Mouse (Mus musculus) spleen, postnatal 36 days (tissue): Measurements from ENCODE around the gene Glud1.
"Not testable (repeated sequence)": the region's sequence is repeated elsewhere in the genome, so short reads cannot be mapped to it uniquely, and the experiment has no call there.

ENCODE experiments used
- DNase-seq, 2 experiments: peaks; one replicate each; pipeline ENCODE4 v3.0.0; 2022; ENCODE audit warnings: low spot score in 2 of 2, mixed read lengths in 1 of 2

Gene Glud1

DNA sequence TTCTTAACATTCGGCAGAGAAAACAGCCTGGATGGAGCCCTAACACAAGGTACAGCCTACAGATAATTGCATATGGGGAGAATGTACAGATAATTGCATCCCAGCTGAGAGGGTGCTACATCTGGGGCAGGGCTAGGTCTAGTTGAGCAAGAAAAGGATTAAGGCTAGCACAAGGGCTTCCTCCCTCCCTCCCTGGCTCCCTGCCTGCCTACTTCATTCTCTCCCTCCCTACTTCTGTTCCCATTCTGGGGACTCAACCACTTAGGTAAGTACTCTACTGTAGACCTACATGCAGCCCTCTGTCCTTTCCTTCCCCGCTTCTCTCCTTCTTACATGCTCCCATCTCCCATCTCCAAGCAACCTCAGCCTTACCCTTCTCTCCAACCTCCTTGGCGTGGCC, 42.8 kb downstream of the Glud1 start:
- DNase-seq = no peak

DNA sequence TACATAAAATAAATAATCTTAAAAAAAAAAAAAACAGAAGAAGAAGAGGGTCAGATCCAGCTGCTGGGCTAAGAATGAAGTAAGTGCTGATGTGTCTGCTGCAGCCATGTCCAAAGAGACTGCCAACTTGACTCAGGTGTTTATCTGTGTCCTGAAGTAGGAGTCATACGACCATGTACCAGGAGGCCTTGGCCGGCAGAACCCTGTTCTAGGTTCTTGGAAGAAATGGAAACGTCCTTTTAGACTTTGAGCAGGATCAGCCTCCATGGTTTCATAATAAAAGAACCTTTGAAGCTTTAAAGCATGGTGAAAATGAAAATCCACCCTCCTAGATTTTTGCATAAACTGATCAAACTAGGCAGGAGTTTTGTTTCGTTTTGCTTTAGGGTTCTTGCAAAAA, 43.9 kb downstream of the Glud1 start:
- DNase-seq = no peak

DNA sequence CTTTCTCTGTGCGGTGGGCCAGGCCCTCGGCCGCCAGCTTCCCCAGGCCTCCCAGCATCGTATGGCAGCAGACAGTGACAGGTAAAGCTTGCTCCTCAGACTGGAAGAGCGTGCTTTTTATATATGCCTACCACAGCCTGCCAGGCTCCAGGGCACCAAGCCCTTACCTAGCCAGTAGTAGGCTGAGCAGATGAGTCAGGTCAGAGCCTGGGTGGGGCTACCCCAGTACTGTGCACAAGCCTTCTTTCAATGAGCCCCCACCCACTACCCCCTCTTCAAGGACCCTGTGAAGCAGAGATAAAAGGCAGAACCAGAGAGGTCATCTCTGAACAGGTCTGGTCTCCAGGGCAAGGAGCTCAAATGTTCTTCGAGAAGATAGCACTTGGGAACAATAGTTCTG, 44.8 kb downstream of the Glud1 start, which contains the start of gene Fam25c:
Fam25c (minus strand) TSS at position 133 of the 400 bp plus-strand sequence.
- no peak for DNase-seq

DNA sequence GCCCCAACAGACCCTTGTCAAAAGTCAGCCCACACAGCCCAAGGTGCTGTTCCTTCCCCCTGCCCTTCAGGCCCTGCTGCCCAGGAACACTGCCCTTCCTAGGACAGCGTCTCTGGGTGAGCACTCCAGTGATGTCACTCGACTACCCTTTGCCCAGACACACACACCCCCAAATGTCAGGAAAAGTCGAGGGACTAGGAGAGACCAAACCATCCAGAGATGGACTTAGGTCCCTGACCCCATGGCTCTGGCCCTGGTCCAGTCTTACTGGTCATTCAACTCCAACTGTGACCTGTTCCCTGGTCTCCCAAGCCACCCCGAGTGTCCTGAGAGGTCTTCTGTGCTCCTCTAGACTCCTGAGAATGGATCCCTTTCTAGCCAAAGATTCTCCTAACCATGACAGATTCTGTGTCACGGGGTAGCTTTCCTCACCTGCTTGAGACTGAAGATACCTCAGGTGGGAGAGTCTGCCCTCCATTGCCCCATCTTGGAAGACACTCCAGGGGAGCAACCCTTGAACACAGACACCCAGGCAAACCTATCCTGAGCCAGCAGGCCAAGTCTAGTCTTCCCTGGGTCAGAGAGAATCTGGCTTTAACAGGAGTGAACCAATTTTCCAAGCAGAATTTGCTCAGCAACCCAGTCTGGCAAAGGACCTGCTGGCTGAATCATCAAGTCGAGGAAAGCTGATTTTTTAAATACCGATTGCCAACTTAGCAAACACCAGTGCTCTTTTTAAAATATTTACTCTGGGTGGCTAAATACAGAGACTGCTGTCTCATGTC, 47.3 kb downstream of the Glud1 start:
- DNase-seq = no peak

DNA sequence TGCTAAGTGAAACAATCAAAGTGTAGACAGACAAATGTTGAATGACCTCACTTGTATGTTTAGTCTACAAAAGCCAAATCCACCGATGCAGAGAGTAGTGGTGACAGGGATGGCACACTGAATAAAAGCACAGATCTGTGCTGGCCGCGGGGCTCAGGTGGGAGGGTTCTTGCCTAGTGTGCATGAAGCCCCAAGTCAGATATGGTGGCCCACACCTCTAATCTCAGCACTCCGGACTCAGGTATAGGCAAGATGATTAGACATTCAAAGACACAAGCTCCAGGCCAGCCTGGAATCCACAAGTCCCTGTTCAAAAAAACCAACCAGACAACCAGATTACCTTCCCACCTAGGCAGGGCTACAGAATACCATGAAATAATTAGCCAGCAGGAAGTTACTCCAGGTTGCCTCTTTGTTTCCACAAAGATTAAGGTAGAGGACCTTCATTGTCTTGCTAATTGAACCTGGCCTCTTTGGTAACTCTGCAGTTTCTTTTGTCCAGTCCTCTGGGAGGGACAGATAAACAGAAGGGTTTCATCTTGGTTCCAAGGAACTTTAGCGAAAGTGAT, 49.2 kb downstream of the Glud1 start:
- no peak for DNase-seq

DNA sequence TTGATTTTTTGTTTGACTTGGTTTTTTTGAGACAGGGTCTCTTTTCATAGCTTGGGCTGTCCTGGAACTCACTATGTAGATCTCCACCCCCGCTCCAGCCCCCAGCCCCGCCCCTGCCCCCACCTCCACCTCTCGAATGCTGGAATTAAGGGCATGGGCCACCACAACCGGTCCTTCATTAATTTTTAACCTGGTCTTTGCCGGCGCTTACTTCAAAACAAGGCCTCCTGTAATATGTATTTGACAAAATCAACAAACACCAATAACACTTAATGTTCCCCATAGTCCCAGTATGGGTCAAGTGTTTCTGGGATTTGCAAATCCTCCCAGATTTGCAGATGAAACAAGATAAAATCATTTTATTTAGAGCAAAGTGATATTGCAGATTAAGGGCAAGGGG, 49.7 kb downstream of the Glud1 start:
- DNase-seq = no peak

DNA sequence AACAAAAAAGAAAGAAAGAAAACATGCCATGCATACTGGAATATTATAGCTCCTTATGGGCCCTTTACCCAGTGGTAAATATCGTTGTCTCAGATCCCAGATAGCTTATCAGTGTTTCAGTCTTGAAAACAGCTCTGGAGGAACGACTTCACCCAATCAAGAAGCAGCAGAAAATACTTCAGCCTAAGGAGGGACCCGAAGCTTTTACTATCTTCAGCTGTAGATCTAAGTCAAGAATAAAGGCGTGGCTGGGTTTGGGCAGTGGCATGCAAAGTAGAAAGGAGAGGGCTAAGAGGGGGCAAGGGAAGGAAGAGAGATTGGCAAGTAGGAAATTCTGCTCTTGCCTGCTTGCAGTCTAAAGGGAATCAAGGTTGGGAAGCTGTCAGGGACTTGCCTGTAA, 51.6 kb downstream of the Glud1 start:
- DNase-seq = no peak

DNA sequence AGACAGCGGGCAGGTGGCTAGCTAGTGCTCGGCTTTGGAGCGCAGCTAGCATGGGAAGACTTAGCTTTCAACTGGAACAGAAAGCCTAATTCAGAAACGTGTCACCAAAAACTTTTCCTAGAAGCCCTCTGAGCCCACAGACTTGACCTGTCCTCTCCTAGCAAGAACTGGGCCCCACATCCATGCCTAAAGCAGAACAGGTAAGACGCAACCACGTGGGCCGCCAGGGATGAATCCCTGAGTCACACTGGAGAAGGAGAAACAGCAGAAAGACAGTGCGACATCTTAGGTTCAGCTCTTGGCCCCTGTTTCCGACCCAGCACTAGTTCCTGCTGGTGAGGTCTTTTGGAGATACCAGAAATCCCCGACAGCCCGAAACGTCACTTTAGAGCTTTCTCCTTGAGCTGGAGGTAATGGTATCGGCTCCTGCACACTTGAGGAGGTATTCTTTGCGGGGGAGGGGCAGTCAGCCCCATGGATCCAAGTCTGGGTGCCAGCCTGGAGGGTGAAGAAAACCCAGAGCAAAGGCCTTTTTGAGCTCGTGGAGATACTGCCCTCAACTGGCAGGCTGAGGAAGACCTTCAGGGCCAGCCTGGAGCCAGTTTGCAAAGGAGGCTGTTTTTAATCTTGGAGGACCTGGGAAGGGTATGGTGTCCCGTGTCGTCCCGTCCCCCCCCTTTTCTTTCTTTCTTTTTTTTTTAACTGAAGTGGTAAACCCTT, 52.4 kb downstream of the Glud1 start:
- peak in 1 of 2 experiments; percentile 26 for DNase-seq

DNA sequence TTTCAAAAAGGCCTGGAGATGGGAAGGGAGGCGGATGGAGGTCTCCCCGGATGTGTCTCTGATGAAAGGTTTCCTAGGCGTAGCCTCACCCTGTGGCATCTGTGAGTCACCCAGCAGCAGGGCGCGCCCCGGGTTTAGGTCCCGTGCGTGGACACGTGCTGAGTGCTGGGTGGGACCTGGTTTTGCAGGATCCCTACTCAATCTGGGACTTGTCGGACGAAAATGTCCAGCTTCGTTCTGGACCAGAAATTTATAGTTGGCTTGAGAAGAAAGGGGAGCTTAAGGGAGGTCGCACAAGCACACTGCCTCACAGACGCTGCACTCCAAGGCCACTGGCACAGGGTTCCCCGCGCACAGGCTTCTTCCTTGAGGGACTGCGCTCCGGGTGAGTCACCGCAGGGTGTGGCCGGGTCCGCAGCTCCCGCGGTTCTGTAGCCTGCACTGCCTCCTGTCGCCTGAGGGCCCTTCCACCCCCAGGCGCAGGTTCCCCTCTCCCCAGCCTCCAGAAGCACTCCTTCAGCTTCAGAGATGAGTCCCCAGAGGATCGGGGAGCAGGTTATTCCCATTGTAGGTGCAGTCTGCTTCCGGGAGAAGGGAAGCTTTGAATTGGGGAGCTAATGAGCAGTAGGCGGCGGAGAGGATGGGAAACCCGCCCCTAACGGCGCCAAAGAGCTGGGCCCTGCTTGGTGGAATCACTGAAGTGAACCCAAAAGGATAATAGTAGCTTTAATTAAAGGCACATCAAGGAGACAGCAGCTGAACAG, 53.1 kb downstream of the Glud1 start:
- DNase-seq = no peak

DNA sequence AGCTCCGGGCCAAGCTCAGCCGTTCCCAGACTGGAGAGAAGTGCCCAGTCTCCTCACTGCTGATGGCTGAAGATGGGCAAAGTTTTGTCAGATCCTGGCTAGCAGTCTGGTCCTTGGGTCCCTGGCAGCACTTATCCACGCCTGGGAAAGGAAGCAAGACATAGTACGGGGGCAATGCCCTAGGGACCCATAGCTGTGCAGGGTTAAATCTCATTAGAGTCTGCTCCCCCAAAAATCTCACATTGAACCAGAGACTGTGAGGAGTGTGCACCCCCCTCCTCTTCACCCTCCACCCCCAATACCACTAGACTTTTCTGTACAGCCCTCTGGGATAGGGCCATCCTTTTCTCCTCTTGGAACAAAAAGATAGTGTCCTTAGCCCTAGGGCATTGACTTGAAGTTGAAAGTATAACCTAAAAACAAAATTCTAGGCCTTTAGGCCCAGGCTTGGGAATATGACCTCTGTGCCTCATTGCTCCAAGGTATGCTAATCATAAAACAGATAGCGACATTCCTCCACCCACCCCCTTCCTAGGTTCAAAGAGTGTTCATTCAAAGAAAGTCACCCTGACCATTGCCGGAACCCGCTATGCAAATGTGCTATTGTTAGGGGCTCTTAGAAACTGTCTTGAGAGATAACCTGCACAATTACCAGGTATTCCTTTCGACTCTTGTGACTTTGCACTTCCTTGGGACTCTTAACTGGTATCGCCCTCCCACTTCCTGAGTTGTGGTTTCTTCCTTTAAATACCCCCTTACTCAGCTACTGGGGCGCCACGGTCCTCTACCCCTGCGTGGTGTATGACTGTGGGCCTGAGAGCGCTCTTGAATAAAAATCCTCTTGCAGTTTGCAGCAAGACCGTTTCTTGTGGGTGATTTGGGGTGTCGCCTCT, 54.0 kb downstream of the Glud1 start:
- not testable (repeated sequence) for DNase-seq

DNA sequence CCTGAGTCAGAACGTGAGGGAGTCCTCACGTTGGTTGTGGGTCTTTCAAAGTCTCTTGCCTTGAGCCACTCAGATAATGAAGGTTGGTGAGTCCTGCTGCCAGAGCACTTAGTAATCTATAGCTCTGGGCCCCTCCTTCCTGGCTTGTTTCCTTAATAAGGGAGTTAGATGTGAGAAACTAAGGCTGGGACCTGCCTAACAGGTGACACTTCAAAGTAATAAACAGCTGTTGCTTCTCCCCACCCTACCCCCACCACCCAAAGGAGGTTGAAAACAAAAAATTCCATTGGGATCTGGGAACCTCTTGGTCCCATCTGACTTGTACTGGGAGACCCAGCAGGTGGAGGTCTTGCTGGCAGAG, 54.6 kb downstream of the Glud1 start:
- no peak for DNase-seq

DNA sequence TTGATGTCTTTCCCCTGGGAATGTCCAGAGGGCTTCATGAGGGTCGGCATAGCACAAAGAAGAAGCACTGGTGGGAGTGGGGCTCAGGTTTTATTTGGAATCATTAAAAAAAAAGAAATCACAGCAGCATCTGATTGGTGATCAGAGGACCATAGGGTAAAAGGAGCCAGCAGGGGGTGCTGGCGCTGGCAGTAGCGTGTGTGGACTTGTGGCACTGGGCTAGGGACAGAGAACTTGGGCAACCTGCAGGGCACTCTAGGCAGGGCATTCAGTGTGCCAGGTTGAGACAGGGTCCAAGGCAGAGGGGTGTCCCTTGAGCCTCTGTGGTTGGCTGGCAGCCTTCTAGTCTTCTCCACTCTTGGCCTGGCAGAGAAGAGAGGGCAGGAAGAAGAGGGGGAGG, 59.7 kb downstream of the Glud1 start:
- no peak for DNase-seq

DNA sequence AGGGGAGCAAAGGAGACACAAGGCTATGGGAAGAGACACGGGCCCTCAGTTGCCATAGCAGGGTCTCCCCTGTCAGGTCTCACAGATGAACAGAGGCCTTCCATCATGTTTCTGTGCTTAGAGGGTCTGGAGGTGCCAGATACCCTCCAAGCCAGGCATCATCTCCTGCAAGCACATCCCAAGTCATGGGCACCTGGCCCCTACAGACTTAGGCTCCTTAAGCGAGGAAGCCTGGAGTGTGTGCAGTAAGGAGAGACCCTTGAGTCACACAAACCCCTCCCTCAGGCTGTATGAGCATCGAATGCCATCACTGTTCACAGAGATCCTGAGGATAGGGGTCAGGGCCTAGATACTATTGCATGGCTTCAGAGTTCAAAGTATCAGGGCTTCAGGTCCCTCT, 60.4 kb downstream of the Glud1 start:
- DNase-seq = no peak

DNA sequence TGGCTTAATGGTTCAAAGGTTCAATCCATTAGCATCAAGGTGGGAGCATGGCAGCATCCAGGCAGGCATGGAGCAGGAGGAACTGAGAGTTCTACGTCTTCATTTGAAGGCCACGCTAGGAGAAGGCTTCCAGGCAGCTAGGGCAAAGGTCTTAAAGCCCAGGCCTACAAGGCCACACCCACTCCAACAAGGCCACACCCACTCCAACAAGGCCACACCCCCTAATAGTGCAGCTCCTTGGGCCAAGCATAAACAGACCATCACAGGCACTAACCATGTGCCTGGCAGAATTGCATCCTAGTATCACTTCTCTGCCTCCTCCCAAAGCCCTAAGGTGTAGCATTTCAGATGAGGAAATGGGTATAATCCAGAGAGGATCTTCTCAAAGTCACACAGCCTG, 61.2 kb downstream of the Glud1 start:
- no peak for DNase-seq

DNA sequence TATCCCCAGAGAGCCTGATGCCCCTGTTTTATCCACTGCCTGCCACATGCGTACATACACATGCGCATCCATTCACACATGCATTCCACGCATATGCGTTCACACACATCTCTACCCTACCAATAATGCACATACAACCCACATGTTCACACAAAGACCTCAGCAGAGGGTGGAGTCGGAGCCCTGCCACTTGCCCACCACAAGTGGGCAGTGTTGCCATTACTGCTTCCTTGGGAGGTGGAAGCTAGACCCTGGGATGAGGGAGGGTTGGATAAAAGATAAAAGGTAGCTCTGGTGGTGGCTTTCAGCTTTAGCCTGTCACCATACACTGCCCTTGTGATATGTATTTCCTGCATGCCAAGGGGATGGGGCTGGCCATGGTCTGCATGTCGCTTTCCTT, 62.1 kb downstream of the Glud1 start:
- no peak for DNase-seq

DNA sequence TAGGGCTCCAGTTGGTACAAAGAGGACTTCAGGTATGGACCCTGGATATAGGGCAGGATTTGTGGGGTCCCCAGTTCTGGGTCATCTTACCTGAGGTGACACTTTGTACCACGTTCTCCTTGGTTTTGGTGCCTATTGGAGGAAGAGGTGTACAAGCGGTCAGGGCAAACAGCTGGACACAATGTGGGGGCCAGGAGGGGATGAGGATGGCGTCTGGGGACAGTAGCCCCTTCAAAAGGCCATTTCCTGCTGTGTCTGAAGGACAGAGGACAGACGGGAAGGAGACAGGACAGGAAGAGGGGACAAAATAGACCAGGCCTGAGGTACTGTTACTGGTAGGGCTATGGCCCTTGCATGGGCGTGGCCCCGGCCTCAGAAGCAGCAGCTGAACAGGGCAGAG, 63.1 kb downstream of the Glud1 start:
- no peak for DNase-seq

DNA sequence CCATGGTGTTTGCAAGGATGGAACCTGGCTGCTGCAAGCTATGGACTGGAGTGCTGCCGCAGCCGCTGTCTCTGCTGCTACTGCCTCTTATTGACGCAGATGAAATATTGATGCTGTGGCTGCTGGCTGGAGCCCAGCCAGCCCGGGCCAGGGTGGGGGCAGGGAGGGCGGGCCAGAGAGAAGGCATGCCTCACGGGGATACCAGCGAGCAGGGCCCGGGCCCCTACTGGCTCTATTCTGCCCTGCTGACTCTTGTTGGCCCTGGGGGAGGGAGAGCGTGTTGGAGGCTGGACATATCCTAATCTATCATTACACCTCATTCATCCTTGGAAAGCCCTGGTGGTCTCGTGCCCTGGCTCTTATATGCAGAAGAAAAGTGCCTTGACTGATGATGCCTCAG, 64.0 kb downstream of the Glud1 start, which contains the start of gene Sncg:
Sncg (minus strand) TSS at position 213 of the 400 bp plus-strand sequence.
- DNase-seq = no peak

DNA sequence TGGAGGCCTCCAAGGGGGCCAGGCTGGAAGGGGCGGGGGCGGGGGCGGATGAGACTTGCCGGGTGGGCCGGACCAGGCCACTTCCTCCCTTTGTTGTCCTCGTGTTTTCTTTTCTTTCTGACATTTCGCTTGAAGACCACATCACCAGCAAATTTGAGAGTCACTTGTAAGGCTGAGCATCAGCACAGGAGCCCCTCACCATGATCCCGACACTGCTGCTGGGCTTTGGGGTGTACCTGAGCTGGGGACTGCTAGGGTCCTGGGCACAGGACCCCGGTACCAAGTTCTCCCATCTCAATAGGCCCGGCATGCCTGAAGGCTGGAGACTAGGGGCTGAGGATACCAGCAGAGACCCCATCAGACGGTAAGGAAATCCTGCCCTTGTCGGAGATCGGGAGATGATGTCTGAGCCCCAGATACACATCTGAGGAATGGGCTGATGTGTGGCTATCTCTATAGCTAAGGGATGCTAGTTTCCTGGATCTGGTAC, 64.9 kb downstream of the Glud1 start, which contains the start of gene Mmrn2:
Mmrn2 (plus strand) TSS at position 51 of the 490 bp plus-strand sequence.
- DNase-seq = no peak

DNA sequence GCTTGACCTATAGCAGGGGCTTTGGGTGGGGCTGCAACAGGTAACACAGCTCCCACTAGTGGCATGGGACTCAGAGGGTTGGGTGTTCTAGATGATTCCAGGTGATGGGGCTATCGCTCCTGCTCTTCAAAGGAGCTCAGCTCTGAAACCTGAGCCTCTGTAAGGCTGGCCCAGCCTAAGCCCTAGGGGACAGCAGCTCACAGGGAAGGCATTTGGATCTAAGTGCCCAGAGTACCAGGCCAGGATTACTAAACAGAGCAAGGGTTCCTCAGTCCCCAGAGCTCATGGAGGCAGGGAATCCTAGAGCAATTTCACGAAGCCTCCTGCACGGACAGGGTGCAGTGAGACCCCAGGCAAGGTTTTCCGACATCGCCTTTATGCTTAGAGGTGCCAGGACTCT, 65.4 kb downstream of the Glud1 start:
- DNase-seq = no peak

DNA sequence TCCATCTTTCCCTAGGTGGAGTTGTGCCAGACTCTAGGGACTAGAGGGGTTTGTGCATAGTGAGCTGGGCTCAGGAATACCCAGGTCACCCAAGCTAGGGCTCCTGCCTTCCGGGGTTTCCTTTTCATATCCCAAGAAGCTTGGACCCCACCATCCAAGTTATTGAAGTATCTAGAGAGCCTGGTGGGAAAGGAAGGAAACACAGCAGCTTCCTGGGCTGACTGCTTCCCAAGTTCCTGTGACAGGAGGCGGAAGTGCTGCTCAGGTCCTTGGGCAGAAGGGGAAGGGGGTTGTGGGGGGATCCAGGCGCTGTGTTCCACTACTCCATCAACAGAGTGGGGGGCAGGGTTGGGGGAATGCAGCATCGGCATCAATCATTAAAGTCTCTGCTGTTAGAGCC, 66.6 kb downstream of the Glud1 start:
- DNase-seq = no peak
